Mouse (Mus musculus) midbrain, embryonic 13.5 days (tissue): ENCODE measurements around the gene Apba2. TPM values are rescaled to one million over a fixed set of nuclear protein-coding genes. Genes with fewer than 3 reads are reported as not detected.

Experiments
- ATAC-seq: fragments of 200-750 bp; cut with Nextera tagmentation; 2 replicates; pipeline ENCODE4 v1.8.0; 2017; ENCODE audit warnings: mild to moderate bottlenecking, moderate TSS enrichment, moderate library complexity
- H3K27ac ChIP-seq: fragments of 300-500 bp; sonication (generic); 2 replicates; pipeline ENCODE4 v1.5.1; 2015; ENCODE audit warnings: inconsistent platforms, mild to moderate bottlenecking, moderate library complexity
- H3K27me3 ChIP-seq: fragments of 300-500 bp; sonication (generic); 2 replicates; pipeline ENCODE4 v1.6.1; 2015; ENCODE audit warnings: mild to moderate bottlenecking, inconsistent platforms
- H3K36me3 ChIP-seq: fragments of 300-500 bp; sonication (generic); 2 replicates; pipeline ENCODE4 v1.6.1; 2015; ENCODE audit warnings: mild to moderate bottlenecking, inconsistent platforms
- H3K4me1 ChIP-seq: fragments of 300-500 bp; sonication (generic); replicated peaks from 2 replicates; pipeline ENCODE4 v1.6.1; 2015; ENCODE audit warnings: inconsistent platforms
- H3K4me2 ChIP-seq: fragments of 300-500 bp; sonication (generic); replicated peaks from 2 replicates; pipeline ENCODE4 v1.6.1; 2015; ENCODE audit warnings: moderate library complexity, mild to moderate bottlenecking, inconsistent platforms
- H3K4me3 ChIP-seq: fragments of 300-500 bp; sonication (generic); replicated peaks from 2 replicates; pipeline ENCODE4 v1.5.1; 2015; ENCODE audit warnings: mild to moderate bottlenecking, inconsistent platforms
- H3K9ac ChIP-seq: fragments of 300-500 bp; sonication (generic); replicated peaks from 2 replicates; pipeline ENCODE4 v1.6.1; 2015; ENCODE audit warnings: mild to moderate bottlenecking, inconsistent platforms
- H3K9me3 ChIP-seq: fragments of 300-500 bp; sonication (generic); 2 replicates; pipeline ENCODE4 v1.6.1; 2016; ENCODE audit warnings: mild to moderate bottlenecking, inconsistent platforms
- WGBS: fragments of 180-500 bp; shearing (Covaris S2); methylation state at CpG from one replicate; pipeline ENCODE4 v1.1.7; 2015; 5-methylcytosine and 5-hydroxymethylcytosine counted together
- polyA plus RNA-seq: library from polyadenylated mRNA; unstranded; fragments of >200 nt; fragmentation: Nextera tagmentation; extraction: Ambion mirVana; gene quantifications from 2 replicates; pipeline ENCODE4 v1.2.1, GENCODE M21; 2015

Gene Apba2
- polyA plus RNA-seq, 1 experiment from 2014 or later = 161 TPM

- no peak overlapping the region for H3K4me2 ChIP-seq
- no peaks in the 10 kb centered on the region for H3K9me3 ChIP-seq
- 82% methylated on average over 6 of the region's 6 CpGs for WGBS
- no peaks in the 10 kb centered on the region for H3K27me3 ChIP-seq
- no peak overlapping the region for H3K4me3 ChIP-seq
- no peak for ATAC-seq
- H3K9ac ChIP-seq = no peak overlapping the region
- H3K27ac ChIP-seq = no peak overlapping the region
- no peaks in the 10 kb centered on the region for H3K4me1 ChIP-seq
- peaks cover 34% of the 10 kb centered on the region for H3K36me3 ChIP-seq
Measured at GRCm38 (mm10) chr7:64753678-64754077, 252.2 kb downstream of the Apba2 start.

- 86% methylated on average over 7 of the region's 7 CpGs for WGBS
- H3K36me3 ChIP-seq = peaks cover 30% of the 10 kb centered on the region
- H3K4me2 ChIP-seq = no peak overlapping the region
- H3K4me3 ChIP-seq = no peak overlapping the region
- H3K9ac ChIP-seq = no peak overlapping the region
- no peaks in the 10 kb centered on the region for H3K27me3 ChIP-seq
- H3K9me3 ChIP-seq = no peaks in the 10 kb centered on the region
- ATAC-seq = no peak
- H3K27ac ChIP-seq = no peak overlapping the region
- no peaks in the 10 kb centered on the region for H3K4me1 ChIP-seq
Measured at GRCm38 (mm10) chr7:64754161-64754560, 252.7 kb downstream of the Apba2 start.

- no peak overlapping the region for H3K27ac ChIP-seq
- WGBS = 89% methylated on average over 7 of the region's 7 CpGs
- peaks cover 21% of the 10 kb centered on the region for H3K36me3 ChIP-seq
- no peak overlapping the region for H3K4me2 ChIP-seq
- H3K27me3 ChIP-seq = no peaks in the 10 kb centered on the region
- H3K9ac ChIP-seq = no peak overlapping the region
- H3K4me1 ChIP-seq = no peaks in the 10 kb centered on the region
- no peaks in the 10 kb centered on the region for H3K9me3 ChIP-seq
- no peak overlapping the region for H3K4me3 ChIP-seq
- no peak for ATAC-seq
Measured at GRCm38 (mm10) chr7:64755141-64755540, 253.6 kb downstream of the Apba2 start.

- no peaks in the 10 kb centered on the region for H3K27me3 ChIP-seq
- H3K27ac ChIP-seq = no peak overlapping the region
- H3K9ac ChIP-seq = no peak overlapping the region
- no peak overlapping the region for H3K4me2 ChIP-seq
- H3K4me3 ChIP-seq = no peak overlapping the region
- no peak for ATAC-seq
- no peaks in the 10 kb centered on the region for H3K9me3 ChIP-seq
- 0 out of 2 replicates have a peak, but pooled peaks cover 2% of the 10 kb centered on the region for H3K4me1 ChIP-seq
- WGBS = 85% methylated on average over 3 of the region's 3 CpGs
- H3K36me3 ChIP-seq = no peaks in the 10 kb centered on the region
Measured at GRCm38 (mm10) chr7:64765595-64765994, 264.1 kb downstream of the Apba2 start.

GRCm38 (mm10) chr7:64769768-64770167, 268.3 kb downstream of the Apba2 start:
- H3K9me3 ChIP-seq = no peaks in the 10 kb centered on the region
- H3K9ac ChIP-seq = no peak overlapping the region
- no peak overlapping the region for H3K4me2 ChIP-seq
- H3K4me1 ChIP-seq = peaks cover 6% of the 10 kb centered on the region; the same call in 1 of the 2 replicates
- H3K4me3 ChIP-seq = no peak overlapping the region
- ATAC-seq = peak; percentile 57
- peak overlapping the region; percentile 54 for H3K27ac ChIP-seq
- no peaks in the 10 kb centered on the region for H3K27me3 ChIP-seq
- 50% methylated on average over 7 of the region's 7 CpGs for WGBS
- H3K36me3 ChIP-seq = no peaks in the 10 kb centered on the region

GRCm38 (mm10) chr7:64770779-64771390, 269.4 kb downstream of the Apba2 start:
- no peak overlapping the region for H3K9ac ChIP-seq
- WGBS = 79% methylated on average over 8 of the region's 8 CpGs
- no peak overlapping the region for H3K4me3 ChIP-seq
- peaks cover 6% of the 10 kb centered on the region; the same call in 1 of the 2 replicates for H3K4me1 ChIP-seq
- no peak overlapping the region for H3K4me2 ChIP-seq
- H3K36me3 ChIP-seq = no peaks in the 10 kb centered on the region
- H3K27me3 ChIP-seq = no peaks in the 10 kb centered on the region
- no peak for ATAC-seq
- no peak overlapping the region for H3K27ac ChIP-seq
- H3K9me3 ChIP-seq = no peaks in the 10 kb centered on the region

- 35% methylated on average over 10 of the region's 10 CpGs for WGBS
- H3K4me2 ChIP-seq = no peak overlapping the region
- H3K27ac ChIP-seq = no peak overlapping the region
- no peaks in the 10 kb centered on the region for H3K27me3 ChIP-seq
- H3K9ac ChIP-seq = no peak overlapping the region
- peaks cover 6% of the 10 kb centered on the region; the same call in 1 of the 2 replicates for H3K4me1 ChIP-seq
- no peak overlapping the region for H3K4me3 ChIP-seq
- H3K36me3 ChIP-seq = no peaks in the 10 kb centered on the region
- no peak for ATAC-seq
- H3K9me3 ChIP-seq = no peaks in the 10 kb centered on the region
Measured at GRCm38 (mm10) chr7:64773465-64773864, 272.0 kb downstream of the Apba2 start.

- Histone ChIP-seq H3K4me1 (peaks cover 10% of the 10 kb centered on the region; the same call in 1 of the 2 replicates), H3K27me3 (no peaks in the 10 kb centered on the region), H3K9ac (no peak overlapping the region), H3K4me2 (no peak overlapping the region), H3K4me3 (no peak overlapping the region), H3K27ac (no peak overlapping the region), H3K36me3 (no peaks in the 10 kb centered on the region), H3K9me3 (no peaks in the 10 kb centered on the region)
- whole genome bisulfite sequencing = 88% methylated on average over 13 of the region's 13 CpGs
- ATAC-seq = no peak
Measured at GRCm38 (mm10) chr7:64776708-64777489, 275.4 kb downstream of the Apba2 start.

- Histone ChIP-seq H3K9ac (no peak overlapping the region), H3K27ac (no peak overlapping the region), H3K9me3 (no peaks in the 10 kb centered on the region), H3K27me3 (no peaks in the 10 kb centered on the region), H3K36me3 (no peaks in the 10 kb centered on the region), H3K4me1 (0 out of 2 replicates have a peak, but pooled peaks cover 6% of the 10 kb centered on the region), H3K4me2 (no peak overlapping the region), H3K4me3 (no peak overlapping the region)
- no peak for ATAC-seq
- WGBS = 85% methylated on average over 4 of the region's 4 CpGs
Measured at GRCm38 (mm10) chr7:64779501-64779900, 278.0 kb downstream of the Apba2 start.

- Histone ChIP-seq H3K4me3 (no peak overlapping the region), H3K27me3 (no peaks in the 10 kb centered on the region), H3K4me2 (no peak overlapping the region), H3K9me3 (no peaks in the 10 kb centered on the region), H3K36me3 (no peaks in the 10 kb centered on the region), H3K4me1 (0 out of 2 replicates have a peak, but pooled peaks cover 6% of the 10 kb centered on the region), H3K27ac (no peak overlapping the region), H3K9ac (no peak overlapping the region)
- no peak for ATAC-seq
- WGBS = 61% methylated on average over 3 of the region's 3 CpGs
Measured at GRCm38 (mm10) chr7:64785040-64785439, 283.5 kb downstream of the Apba2 start.

- H3K27me3 ChIP-seq = no peaks in the 10 kb centered on the region
- 80% methylated on average over 9 of the region's 9 CpGs for WGBS
- no peak for ATAC-seq
Measured at GRCm38 (mm10) chr7:64791145-64791544, 289.6 kb downstream of the Apba2 start.

GRCm38 (mm10) chr7:64792031-64792430, 290.5 kb downstream of the Apba2 start:
- H3K27me3 ChIP-seq = no peaks in the 10 kb centered on the region
- WGBS = 76% methylated on average over 8 of the region's 8 CpGs
- H3K27ac ChIP-seq = no peak overlapping the region
- H3K4me1 ChIP-seq = no peaks in the 10 kb centered on the region
- H3K9me3 ChIP-seq = no peaks in the 10 kb centered on the region
- ATAC-seq = no peak
- H3K36me3 ChIP-seq = no peaks in the 10 kb centered on the region
- no peak overlapping the region for H3K4me2 ChIP-seq
- H3K9ac ChIP-seq = no peak overlapping the region
- no peak overlapping the region for H3K4me3 ChIP-seq

More at GRCm38 (mm10) chr7:64791145-64791544, 289.6 kb downstream of the Apba2 start:
- Histone ChIP-seq H3K4me2 (no peak overlapping the region), H3K9ac (no peak overlapping the region), H3K36me3 (no peaks in the 10 kb centered on the region), H3K4me3 (no peak overlapping the region), H3K4me1 (no peaks in the 10 kb centered on the region), H3K9me3 (no peaks in the 10 kb centered on the region), H3K27ac (no peak overlapping the region)
